Mouse (Mus musculus) lung, postnatal 36 days (tissue): ENCODE measurements around the gene Barhl1.

Source experiments
- DNase-seq: peaks from one replicate; pipeline ENCODE4 v3.0.0; 2022; ENCODE audit warnings: mixed read lengths

Barhl1 gene

DNA sequence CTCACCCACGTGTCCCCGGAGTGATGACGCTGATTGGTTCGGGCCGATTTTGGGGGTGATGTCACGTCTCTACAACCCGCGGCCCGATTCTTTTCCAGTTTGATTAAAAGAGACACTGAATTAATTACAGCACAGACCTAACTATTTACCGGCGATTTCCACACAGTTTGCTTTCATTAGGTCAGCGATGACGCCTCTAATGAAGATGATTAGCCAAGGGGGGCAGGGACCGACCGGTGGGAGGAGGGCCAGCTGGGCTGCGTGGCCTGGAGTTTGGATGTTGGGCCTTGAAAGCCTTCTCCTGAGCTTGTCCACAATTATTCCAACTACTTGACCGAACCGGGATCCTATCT, at the start of gene Barhl1:
Gene Barhl1 (minus strand): TSS at position 156 of the 353 bp plus-strand sequence.
- no peak for DNase-seq

DNA sequence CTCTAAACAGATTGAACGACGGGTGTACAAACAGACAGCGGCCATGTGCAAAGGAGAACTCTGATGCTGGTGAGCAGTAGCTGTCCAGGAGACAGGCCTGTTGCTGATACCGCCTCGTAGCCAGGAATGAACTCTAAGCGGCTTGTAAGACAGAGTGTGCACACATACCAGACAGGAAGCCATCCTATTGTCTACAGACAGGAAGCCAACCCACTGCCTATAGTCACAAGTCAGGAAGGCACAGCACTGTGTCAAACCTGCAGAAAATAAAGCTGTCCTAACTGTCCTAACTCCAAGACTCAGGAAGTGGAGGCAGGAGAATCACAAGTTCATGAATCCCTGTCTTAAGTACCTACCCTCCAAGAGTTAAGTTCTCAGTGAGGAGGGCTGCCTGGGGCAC, 47.1 kb upstream of the Barhl1 start:
- no peak for DNase-seq

DNA sequence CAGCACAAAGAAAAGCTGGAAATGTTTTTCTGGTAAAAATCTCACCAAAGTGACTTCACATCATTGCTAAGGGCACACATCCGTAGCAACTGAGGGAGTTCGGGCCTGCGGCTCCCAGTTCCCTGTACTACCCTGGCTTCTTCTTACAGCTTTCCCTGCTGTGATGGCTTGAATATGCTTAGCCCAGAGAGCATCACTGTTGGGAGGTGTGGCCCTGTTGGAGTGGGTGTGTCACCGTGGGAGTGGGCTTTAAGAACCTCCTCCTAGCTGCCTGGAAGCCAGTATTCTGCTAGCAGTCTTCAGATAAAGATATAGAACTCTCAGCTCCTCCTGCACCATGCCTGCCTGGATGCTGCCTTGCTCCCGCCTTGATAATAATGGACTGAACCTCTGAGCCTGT, 45.2 kb upstream of the Barhl1 start:
- DNase-seq = no peak

DNA sequence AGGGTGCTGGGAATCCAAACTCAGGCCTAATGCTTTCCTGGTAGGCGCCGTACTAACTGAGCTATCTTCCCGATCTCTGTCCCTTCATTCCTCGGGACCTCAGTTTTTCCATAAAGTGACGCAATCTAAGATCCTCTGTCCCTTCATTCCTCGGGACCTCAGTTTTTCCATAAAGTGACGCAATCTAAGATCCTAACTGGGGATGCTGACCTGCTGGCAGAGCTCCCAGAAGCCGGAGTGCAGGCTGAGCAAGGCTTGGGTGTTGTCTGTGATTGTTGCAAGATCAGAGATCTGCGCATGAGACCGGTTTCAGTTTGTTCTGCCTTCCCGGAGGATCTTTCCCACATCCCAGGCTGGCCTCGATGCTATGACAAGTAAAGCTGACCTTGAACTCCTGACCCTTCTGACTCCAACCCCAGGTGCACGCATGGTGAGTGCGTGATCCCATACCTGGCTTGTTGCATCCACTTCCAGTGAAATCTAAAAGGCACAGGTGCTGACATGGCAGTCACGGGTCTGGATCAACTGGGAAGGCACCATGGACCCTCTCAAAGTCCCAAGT, 44.6 kb upstream of the Barhl1 start:
- peak; percentile 25 for DNase-seq

DNA sequence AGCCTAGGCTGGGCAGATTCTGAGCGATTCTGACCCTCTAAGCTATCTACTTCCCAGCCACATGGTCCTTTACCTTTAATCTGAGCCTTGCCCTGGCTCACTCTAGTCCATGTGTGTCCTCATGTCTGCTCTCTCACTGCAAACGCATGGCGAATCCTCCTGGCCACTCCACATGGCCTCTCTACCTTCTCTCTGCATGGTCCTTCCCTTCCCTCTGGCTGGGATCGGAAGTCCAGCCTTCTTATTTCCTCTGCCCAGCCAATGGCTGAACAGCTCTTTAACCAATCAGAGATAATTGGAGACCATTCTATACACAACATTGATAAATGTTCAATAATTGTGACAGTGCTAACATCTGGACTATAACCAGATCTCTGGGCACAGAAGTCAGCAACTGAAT, 40.4 kb upstream of the Barhl1 start:
- no peak for DNase-seq

DNA sequence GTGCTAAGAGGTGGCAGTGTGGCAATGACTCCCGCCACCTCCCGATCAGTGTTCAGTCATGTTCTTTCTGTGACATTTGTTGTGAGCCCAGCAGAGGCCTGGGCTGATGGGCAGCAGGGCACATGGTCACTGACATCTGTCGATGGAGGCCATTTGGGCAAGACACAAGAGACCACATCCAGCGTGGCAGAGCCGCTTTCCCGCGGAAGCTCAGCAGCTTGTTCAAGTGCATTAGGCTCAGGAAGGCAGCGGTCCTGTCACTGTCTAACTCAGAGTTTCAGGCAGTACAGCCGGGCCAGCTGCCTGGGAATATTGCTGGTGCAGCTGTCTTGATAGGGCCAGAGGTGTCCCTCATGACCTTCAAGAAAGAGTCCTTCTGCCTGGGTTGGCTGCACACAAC, 38.1 kb upstream of the Barhl1 start:
- DNase-seq = no peak

DNA sequence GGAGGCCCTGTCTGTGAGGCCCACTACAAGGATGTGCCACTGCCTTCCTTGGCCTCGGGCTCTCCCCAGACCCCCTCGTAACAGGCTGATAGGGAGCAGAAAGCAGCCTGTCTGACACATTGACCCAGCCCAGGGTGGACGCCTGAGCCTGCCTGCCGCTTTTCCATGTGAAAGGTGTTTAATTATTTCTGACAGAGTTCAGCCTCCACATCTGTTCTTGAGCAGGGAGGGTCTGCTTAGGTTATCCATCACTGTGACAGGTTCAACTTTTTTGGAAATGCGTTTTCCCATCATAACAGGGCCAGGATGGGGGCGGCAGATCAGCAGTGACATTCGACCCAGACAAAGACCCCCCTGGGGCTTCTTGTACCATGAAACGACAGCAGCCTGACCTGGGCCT, 36.5 kb upstream of the Barhl1 start:
- no peak for DNase-seq

DNA sequence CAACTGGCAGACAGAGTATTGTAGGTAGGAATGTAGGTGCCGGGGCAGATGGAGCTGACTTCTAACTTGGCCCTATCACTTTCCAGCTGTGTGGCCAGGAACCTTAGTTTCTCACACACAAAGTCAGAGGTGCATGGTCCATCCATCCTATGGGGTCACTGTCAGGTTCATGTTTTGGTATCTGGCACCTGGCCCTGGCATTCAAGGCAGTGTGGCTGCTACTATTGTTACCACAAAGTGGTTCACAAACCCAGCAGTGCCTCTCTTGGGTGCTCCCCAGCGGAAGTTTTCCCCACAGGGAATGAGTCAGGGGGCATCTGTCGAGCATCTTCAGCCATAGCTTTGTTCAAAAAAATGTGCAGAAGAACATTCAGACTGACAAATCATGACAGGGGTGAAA, 29.8 kb upstream of the Barhl1 start:
- DNase-seq = no peak

DNA sequence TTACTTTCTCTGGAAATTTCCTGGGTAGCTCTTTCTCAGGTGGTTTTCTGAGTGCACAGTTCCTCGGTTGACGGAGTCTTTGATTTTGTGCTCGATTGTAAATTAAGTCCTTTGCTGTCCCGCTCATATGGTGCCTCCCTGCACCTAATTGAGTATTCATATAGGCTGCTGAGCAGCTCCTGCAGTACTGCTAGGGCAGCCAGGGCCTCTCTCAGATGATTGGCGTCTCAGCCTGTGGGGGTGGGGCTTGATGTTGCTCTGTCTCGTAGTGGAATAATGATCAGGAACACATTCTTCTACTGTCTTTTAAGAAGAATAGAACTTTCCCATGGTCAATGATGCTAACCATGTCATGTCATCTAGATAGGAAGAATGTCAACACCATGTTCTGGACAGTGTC, 28.9 kb upstream of the Barhl1 start:
- DNase-seq = no peak

DNA sequence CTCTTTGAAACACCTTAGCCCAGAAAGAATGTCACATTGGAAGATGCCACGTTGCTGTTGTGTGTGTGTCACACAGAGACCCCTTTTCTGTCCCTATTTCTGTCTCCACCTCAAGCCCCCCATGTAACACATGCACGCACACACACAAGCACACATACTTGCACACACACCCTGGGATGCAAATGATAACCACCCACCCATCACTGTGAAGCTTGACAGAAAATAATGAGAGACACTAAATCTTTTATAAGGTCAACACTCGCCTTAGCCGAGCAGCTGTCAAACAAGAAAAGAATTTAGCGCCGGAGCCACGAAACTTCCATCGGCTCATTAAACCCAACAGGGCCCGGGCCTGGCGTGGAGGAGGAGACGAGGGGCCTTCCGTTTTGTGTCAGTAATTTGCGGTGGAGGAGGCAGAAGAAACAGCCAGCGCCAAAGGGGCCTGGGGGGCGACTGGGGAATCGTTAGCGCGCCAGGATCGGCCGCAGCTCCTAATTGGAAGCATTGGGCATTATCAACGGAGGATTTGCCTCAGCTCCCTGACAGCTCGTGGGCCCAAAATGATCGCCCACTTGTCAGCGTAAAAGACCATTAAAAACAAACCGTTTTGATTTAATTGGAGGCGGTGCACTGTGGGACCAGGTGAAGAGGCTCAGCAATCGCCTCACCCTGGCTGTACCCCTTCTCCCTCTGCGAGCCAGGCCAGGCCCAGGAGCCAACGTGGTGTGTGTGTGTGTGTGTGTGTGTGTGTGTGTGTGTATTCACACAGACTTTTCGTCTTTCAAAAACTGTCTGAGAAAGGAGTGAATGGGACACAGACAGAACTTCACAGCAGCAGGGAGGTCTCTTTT, 27.4 kb upstream of the Barhl1 start:
- DNase-seq = no peak

DNA sequence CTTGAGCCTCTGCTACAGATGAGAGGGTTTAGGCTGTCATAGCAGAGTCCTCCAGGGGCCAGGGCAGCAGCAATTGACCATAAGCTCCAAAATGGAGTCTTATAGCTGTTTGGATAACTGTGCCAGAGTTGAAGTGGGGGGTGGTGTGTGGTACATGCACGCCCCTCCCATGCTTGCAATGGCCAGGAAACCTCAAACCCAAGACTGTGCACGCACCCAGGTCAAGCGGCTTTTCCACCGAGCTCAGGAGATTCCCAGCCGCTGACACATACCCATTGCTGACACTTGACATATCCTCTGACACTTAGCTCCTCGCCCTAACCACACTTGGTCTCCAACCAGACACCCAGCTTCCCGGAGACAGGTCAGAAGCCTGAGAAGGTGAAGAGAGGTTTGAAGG, 22.5 kb upstream of the Barhl1 start:
- DNase-seq = no peak

DNA sequence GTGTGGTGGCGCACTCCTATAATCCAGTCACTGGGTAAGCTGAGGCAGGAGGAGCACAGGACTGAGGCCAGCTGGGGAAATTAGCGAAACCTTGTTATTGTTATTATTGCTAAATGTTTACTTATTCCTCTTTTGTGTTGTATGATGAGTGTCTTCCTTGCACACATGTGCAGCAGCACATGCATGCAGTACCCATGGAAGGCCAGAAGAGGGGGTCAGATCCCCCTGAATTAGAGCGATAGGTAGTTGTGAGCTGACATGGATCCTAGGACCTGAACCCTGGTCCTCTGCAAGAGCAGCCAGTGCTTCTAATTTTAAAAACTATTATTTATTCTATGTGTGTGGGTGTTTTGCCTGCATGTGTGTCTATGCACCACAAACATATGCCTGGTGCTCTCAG, 14.1 kb upstream of the Barhl1 start:
- DNase-seq = no peak

DNA sequence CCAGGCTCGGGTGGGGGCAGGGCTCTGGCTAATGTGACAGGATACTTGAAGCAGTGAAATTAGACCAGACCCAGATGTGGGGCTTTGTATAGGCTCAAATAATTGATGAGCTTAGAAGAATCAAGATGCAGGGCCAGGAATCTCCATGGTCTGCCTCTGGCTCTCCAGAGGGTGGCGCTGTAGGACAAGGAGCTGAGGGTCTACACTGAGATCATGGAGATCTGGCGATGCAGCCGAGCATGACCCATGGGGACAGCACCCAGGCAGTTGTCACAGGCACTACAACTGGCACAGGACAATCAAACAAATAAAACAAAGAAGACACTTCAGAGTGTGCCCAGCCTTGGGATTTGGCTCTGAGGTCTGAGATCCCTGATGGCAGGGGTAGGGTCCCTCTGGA, 7.4 kb upstream of the Barhl1 start:
- peak; percentile 55 for DNase-seq

DNA sequence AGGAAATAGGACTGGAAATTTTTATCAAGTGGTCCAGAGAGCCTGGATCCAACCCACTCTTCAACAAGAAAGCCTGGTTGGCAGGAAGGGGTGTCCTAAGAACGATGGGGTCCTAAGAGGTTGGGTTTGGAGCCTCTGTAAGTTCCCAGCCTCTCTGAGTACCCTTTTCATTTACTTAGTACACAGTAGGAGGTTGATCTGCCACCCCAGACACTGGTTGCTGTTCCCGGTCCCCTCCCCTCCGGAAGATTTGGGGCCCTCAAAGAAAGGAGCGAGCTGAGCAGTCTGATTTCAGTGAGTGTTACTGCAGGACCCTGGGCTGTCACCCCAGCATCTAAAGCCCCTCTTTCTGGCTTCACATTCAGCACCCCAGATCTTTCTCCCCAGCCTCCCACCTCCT, 2.5 kb upstream of the Barhl1 start:
- DNase-seq = no peak

DNA sequence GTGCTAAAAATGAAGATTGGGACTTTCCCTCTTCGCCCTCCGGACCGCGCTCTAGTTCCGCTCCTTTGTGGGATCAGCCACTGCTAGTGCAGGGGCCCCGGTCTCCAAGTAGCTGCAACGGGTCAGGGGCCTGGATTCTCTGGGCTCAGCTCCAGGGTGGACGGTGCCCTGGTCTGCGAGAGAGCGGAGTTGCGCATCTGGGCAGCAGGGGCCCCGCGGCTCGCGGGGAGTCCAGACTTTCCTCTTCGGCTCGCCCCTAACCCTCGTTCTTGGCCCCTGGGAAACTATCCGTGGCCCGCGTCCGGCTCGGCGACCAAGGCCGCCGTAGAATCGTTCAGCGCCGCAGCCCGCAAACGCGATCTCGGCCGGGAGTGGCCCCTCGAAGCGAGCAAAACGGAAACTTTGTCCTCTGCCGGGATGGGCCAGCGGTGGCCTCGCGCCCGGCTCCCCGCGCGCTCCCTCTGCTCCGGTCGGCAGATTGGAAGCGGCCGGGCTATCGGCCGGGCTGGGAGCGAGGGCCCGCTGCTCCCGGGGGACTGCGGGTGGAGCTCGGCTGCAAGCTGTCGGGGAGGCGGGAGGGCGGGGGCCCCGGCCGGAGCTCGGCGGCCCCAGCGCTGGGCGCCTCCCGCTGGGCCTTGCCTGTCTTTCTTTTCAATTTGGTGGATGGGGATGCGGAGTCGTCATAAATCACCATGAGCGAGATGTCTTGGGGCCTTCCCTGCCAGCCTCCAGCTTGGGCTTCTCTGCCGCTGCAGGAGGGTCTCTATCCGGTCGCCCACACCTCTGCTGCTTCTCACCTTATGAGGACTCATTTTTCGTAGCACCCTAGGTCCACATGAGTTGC, 1.3 kb upstream of the Barhl1 start:
- DNase-seq = no peak

DNA sequence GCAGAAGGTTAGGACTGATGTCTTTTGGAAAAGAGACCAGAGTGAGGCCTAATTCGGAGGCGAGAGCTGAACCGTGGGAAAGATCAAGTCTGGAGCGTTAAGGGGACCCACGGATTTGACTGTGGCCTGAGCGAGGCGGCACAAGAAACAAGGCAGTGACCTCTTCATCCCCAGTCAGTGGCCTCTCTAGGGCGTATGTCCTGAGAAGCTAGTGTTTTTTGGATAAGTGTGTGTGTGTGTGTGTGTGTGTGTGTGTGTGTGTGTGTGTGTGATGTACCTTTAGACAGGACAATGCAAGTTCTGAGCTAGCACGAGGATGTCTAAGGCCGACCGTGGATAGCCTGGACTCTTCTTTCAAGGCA, 669 bp upstream of the Barhl1 start:
- DNase-seq = no peak

DNA sequence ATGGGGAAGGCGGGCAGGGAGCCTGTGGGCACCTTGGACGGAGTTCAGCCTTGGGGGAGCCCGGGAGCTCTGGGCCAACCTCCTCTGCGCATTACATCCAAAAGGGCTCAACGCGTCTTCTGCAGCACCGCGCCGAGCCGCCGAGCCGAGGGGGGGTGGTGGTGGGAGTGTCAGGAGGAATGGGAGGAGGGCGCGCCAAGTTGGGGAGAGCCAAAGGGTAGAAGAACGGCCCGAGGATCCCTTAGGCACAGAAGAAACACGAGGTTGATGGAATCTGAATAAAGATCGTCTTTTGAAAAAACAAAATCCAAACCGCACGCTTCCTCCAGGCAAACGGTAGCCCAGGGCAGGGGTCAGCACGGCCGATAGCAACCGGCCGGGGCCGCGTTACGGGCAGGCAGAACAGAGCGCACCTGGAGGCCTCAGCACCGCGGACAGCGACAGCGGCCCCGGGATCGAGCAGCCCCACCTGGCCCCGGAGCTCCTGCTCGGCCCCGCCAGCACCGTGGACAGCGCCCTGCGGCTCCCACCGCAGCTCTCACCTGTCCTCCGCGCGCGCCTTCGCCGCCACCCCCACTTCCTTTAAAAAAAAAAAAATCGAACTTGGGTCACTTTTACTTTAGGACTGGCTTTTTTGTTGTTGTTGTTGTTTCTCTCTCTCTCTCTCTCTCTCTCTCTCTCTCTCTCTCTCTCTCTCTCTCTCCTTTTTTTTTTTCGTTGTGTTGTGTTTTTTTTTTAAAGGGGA, 528 bp downstream of the Barhl1 start:
- DNase-seq = peak; percentile 81

DNA sequence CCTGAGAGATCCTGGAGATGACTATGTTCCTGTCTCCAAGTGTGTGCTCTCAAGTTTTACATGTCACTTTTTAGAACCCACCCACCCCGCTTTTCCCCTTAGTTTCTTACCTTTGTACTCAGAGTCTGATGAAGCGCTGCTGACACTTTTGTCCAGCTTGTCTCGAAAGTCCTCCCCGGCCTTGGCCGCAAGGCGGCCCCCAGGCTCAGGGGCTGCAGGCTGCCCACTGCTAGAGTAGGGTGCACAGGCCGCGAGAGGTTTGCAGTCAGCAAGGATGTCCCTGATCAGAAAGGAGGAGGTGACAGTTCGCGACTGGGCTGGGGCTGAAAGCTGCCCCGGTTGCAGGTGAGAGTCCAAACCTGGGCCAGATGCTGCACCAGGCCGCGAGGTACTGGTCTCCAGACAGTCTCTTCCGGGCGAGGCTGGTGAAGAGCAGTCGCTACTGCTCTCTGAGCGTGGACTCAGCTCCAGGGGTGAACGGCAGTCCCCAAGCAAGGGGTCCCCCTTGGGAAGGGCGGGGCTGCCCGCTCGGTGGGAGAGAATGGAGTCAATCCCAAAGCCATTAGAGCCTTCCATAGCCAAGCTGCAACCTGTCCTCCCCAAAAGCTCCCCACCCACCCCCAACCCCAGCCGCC, 1.2 kb downstream of the Barhl1 start:
- DNase-seq = no peak

DNA sequence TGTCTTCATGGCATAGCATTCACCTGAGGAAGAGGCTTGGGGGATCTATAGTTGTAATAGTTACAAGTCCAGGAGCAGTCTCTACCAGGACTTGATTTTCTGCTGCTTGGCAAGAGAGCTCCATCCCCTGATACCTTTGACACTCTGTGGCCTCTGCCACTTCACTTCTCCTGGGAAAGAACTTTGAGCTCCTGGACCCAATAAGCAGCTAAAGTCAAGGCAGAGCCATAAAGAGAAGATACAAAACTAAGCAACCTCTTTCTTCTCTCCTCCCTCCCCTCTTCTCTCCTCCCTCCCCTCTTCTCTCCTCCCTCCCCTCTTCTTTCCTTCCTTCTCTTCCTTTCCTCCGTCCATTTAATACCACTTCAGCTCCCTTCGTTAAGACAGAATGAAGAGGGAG, 2.3 kb downstream of the Barhl1 start:
- no peak for DNase-seq

DNA sequence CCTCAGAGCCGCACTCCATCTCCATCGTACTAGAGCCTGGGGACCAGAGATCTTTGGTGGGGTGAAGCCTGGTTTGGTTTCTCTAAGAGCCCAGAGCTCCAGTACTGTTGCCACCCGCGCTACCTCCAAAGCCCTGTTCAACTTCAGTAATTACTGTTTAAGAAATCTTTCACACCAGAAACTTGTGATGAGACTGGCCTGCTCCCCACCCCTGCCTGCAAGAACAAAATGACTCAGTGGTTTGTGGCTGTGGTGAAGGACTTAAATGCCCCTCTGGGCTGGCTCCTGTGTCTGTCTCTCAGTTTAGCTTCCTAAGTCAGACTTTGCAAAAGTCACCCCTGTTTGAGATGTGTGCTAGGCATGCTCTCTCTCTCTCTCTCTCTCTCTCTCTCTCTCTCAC, 3.5 kb downstream of the Barhl1 start:
- DNase-seq = no peak

DNA sequence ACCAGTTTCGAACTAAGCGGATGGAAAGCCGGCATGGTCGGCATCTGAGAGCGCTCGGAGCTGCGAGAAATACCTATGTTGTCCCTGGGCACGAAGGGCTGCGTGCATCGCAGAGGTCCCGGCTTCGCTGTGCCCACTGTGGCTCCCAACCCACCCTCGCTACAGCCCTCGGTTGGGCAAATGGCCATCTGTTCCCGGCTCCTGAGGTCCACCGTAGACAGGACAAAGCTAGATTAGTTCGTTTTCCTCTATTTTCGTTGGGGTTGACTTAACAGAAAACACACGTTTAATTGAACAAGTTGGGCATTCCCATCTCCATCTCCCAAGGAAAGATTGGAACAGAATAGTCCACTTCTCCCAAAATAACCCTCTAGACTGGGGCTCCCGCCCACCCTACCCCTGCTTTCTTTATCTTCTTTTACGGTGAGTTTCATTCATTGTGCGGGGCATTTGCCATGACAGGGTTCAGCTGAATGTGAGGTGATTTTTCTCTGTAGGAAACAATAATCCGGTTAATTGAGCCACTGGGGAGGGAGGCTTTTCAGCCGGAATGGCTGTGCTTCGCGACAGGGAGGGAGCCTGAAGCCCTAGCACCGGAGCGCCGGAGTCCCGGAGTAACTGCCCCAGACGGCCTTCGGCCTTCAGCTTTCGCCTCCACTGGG, 4.3 kb downstream of the Barhl1 start:
- DNase-seq = no peak

DNA sequence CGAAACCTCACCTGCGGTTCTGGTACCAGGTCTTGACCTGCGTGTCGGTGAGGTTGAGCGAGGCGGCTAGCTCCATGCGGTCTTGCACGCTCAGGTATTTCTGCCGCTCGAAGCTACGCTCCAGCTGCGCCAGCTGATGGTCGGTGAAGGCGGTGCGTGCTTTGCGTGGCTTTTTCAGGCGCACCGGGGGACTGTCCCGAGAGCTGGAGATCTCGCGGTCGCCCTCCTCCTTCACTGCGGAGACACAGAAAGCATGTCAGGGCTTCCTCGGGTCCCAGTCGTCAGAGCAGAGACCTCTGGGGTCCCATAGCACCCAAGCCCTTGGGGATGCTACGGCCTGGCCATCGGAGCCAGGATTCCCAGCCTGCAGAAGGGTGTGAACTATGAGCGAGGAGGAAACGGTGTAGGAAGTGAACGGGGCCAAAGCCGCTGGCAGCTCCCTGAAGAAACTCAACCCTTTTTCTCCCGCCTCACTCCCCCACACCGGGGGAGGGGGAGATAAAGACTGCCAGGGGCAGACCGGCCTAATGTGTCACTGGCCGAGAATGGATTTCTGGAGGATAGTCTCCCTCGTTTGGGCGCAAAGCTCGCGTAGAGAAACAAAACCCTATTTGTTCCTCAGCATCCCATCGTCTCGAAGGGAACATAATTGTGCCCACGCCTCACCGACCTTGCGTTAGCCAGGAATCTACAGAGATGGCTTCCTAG, 5.0 kb downstream of the Barhl1 start:
- no peak for DNase-seq
